Mouse (Mus musculus) neutrophil, adult 5-6 weeks (primary cell): ENCODE measurements around the gene Nemp1. TPM values are rescaled to one million over a fixed set of nuclear protein-coding genes. Genes with fewer than 3 reads are reported as not detected.

Experiments
- ATAC-seq: fragments of 151-379, 151-347 bp; 2 replicates; pipeline ENCODE4 v1.8.0; 2017; ENCODE audit warnings: mild to moderate bottlenecking, moderate TSS enrichment; ENCODE audit not compliant: insufficient number of reproducible peaks, poor library complexity, low FRiP score, severe bottlenecking; ENCODE audit errors: extremely low read depth
- total RNA-seq: library from RNA; stranded (forward); fragments of 200-1000 nt; gene quantifications from 2 replicates; pipeline ENCODE4 v1.2.3, GENCODE M21; 2017

Nemp1 gene
- total RNA-seq, 1 experiment from 2014 or later: 42.6 TPM

DNA sequence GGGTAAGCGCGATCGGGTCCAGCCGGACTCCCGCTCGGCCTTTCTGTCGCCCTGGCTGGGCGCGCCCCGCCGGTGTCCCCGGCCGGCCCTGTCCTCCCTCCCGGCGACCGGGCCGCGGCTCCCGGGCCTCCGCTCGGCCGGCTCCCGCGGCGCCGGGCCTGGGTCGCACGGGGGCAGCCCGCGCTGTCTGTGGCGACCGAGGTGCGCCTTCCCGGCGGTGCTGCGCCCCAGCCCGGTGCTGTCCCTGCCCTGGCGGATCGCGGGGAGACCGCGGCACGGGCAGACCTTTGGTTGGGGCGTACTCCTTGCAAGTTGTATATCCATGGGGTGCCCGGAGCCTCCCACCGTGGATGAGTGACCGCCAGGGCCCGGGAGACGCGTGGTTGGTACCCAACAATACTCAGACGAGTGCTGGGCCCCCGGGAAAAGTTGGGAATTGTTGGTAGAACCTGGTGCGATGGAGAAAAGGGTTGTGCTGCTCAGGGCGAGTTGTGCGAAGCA lies 73.0 kb downstream of the Nemp1 start:
- ATAC-seq: no peak

DNA sequence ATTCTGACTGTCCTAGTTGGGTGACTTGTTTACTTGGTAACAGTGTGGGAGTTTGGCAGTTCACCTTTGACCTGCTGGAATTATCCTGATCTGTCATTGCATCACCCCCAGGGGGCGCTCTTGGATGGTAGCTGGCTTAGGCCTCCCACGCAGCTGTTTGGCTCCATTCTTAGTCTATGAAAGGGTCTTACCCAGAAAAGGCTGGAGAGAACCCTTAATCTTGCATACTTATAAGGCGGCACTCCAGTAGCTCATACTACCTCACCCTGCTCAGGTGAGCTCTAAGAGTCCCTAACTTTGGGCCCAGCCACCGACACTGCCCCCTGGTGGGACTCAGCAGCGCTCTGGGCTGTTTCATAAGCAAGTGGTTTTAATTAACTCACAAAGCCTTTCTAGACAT lies 78.0 kb downstream of the Nemp1 start:
- ATAC-seq: peak; percentile 43

- no peak for ATAC-seq
Measured at GRCm38 (mm10) chr10:127745886-127746285, 79.2 kb downstream of the Nemp1 start.

GRCm38 (mm10) chr10:127747254-127747653 lies 80.6 kb downstream of the Nemp1 start:
- ATAC-seq: no peak

GRCm38 (mm10) chr10:127748847-127749612 lies 82.3 kb downstream of the Nemp1 start:
- no peak for ATAC-seq

GRCm38 (mm10) chr10:127750136-127750777 lies 83.6 kb downstream of the Nemp1 start:
- ATAC-seq: no peak

Other genes with a start within 250 kb of the Nemp1 start
- gene Stac3, start 165.2 kb upstream of the Nemp1 start, total RNA-seq: 6.0 and 9.8 TPM in 2 replicates
- not detected in 2 replicates for gene Ndufa4l2, start 151.9 kb upstream of the Nemp1 start, total RNA-seq
- 22.8 and 25.0 TPM in 2 replicates for gene Shmt2, start 144.5 kb upstream of the Nemp1 start, total RNA-seq
- gene Nxph4, start 132.3 kb upstream of the Nemp1 start, total RNA-seq: not detected in 2 replicates
- 6.3 and 15.1 TPM in 2 replicates for gene Lrp1, start 45.8 kb upstream of the Nemp1 start, total RNA-seq
- 258 and 273 TPM in 2 replicates for gene Stat6, start 23.9 kb upstream of the Nemp1 start, total RNA-seq
- gene Nab2, start 1.7 kb downstream of the Nemp1 start, total RNA-seq: 19.0 and 19.3 TPM in 2 replicates
- 1.5 and 2.3 TPM in 2 replicates for gene Myo1a, start 38.3 kb downstream of the Nemp1 start, total RNA-seq
- gene Tac2, start 57.6 kb downstream of the Nemp1 start, total RNA-seq: not detected in 2 replicates
- 20.7 and 25.7 TPM in 2 replicates for gene Zbtb39, start 72.6 kb downstream of the Nemp1 start, total RNA-seq
- 0.12 and 0.23 TPM in 2 replicates for gene Gpr182, start 84.8 kb downstream of the Nemp1 start, total RNA-seq
- 0.37 and 0.47 TPM in 2 replicates for gene Rdh1, start 92.8 kb downstream of the Nemp1 start, total RNA-seq
- not detected in 2 replicates for gene Rdh16f1, start 92.9 kb downstream of the Nemp1 start, total RNA-seq
- 1.7 TPM in 1 of 2 replicates, not detected in the other for gene Rdh9, start 109.5 kb downstream of the Nemp1 start, total RNA-seq
- not detected in 2 replicates for gene Rdh16, start 134.3 kb downstream of the Nemp1 start, total RNA-seq
- gene Rdh19, start 183.0 kb downstream of the Nemp1 start, total RNA-seq: not detected in 2 replicates
- gene Rdh16f2, start 199.6 kb downstream of the Nemp1 start, total RNA-seq: not detected in 2 replicates
- gene Rdh7, start 221.9 kb downstream of the Nemp1 start, total RNA-seq: not detected in 2 replicates
- gene Sdr9c7, start 231.6 kb downstream of the Nemp1 start, total RNA-seq: not detected in 2 replicates